Mouse (Mus musculus) T-cell, adult 2 months (primary cell): ENCODE measurements around the gene Gm20831.
"Not testable (repeated sequence)": the region's sequence is repeated elsewhere in the genome, so short reads cannot be mapped to it uniquely, and the experiment has no call there.

ENCODE experiments used
- DNase-seq: peaks from one replicate; pipeline ENCODE4 v3.0.0; 2022; ENCODE audit warnings: low spot score

The Gm20831 gene

GRCm38 (mm10) chrY:17874441-17874840, at the start of gene Gm20831, which contains the start of gene Gm20772:
Gm20831 (plus strand) TSS chrY:17874741.
Gm20772 (plus strand) TSS chrY:17874741.
- not testable (repeated sequence) for DNase-seq

DNA sequence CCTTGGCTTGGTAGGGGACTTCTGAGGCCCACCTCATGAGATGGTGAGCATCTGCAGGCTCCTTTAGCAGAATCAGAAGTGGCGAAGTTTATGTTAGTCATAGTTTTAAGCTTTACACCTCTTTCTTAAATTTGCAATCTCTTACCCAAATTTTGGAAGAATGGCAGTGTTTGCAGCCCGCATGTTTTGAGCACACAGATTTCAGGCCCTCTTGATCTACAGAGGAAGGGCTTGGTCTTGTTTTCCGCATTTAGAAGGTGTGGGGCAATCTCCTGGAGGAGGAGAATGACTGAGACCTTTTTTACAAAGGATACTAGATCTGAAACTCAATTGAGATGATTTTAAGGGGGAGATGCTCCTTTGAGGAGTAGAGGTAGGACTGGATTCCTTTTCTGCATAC, 28.4 kb upstream of the Gm20831 start, which contains the start of gene Gm21904:
Gm21904 (minus strand) TSS at position 101 of the 400 bp plus-strand sequence.
- not testable (repeated sequence) for DNase-seq

- not testable (repeated sequence) for DNase-seq
Measured at GRCm38 (mm10) chrY:17937230-17937629, 62.7 kb downstream of the Gm20831 start, which contains the start of gene Srsy. Srsy (minus strand) TSS chrY:17937330.
